Mouse (Mus musculus): ENCODE data around the gene Olfr1511.
A peak's percentile ranks its signal among the peaks of the same experiment; 100 is the strongest.
"Not testable (repeated sequence)": the region's sequence is repeated elsewhere in the genome, so short reads cannot be mapped to it uniquely, and the experiment has no call there.

Gene Olfr1511

GRCm38 (mm10) chr14:52397279-52397678 lies at the start of gene Olfr1511:
TSS of gene Olfr1511 (minus strand) at chr14:52397379.
- ATAC-seq (ENCODE audit: low TSS enrichment), result no peak

GRCm38 (mm10) chr14:52442690-52443089 lies 45.5 kb upstream of the Olfr1511 start, which contains the start of gene Olfr1509:
TSS of gene Olfr1509 (plus strand) at chr14:52442990.
- ATAC-seq (ENCODE audit: low TSS enrichment), result no peak

GRCm38 (mm10) chr14:52427686-52428085 lies 30.5 kb upstream of the Olfr1511 start:
- ATAC-seq (ENCODE audit: low TSS enrichment), result no peak

DNA sequence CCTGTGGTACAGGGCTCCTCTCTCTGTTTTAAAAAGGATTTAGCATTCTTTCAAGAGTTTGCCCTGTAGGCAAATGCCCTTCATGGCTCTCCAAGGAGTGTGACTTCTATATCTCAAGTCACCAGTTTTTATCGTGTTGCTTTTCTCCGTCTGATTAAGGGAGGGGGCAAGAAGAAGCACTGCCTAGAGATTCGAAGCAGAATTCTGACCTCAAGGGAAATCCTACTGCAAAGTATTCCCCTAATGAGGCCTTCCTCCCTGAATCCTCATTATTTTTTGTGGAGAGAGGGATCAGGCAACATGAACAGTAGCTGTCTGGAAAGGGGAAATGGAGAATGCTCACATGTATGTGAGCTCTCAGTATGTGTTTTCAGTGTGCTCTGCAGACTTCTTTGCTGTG lies 17.1 kb upstream of the Olfr1511 start, which contains the start of gene Olfr1510:
TSS of gene Olfr1510 (minus strand) at position 101 of the 400 bp plus-strand sequence.
- ATAC-seq (ENCODE audit: low TSS enrichment), result no peak

DNA sequence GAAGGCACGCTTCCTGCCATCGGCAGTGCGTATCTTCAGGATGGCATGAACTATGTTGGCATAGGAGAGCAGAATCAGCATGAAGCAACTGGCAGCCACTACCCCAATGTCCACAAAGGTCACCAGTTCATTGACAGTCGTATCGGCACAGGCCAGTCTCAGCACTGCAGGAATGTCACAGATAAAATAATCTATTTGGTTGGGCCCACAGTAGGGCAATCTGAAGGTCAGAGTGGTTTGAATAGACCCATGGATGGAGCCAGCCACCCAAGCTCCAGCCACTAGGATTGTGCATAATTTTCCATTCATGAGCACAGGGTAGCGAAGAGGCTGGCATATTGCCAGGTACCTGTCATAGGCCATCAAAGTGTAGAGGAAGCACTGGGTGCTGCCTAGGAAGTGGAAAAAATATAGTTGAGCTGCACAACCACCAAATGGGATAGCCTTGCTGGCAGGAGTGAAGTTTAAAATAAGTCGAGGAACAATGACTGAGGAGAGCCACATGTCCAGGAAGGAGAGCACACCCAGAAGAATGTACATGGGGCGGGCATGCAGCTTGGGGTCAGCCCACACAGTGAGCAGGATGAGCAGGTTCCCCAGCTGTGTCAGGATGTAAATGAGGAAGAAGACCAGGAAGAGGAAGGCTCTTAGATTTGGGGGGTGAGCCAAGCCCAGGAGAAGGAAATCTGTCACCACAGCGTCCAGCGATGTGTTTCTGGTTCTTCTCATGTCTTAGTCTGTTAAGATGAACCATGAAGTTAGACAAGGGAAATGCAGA lies 13.2 kb upstream of the Olfr1511 start:
- not testable (repeated sequence) for ATAC-seq (ENCODE audit: low TSS enrichment)

GRCm38 (mm10) chr14:52390084-52390848 lies 6.9 kb downstream of the Olfr1511 start:
- not testable (repeated sequence) for ATAC-seq (ENCODE audit: low TSS enrichment)

- no peak for ATAC-seq (ENCODE audit: low TSS enrichment)
These were observed 18.1 kb downstream of the Olfr1511 start, which contains the start of gene Olfr1512 for GRCm38 (mm10) chr14:52379068-52379467. TSS of gene Olfr1512 (minus strand) at chr14:52379168.

DNA sequence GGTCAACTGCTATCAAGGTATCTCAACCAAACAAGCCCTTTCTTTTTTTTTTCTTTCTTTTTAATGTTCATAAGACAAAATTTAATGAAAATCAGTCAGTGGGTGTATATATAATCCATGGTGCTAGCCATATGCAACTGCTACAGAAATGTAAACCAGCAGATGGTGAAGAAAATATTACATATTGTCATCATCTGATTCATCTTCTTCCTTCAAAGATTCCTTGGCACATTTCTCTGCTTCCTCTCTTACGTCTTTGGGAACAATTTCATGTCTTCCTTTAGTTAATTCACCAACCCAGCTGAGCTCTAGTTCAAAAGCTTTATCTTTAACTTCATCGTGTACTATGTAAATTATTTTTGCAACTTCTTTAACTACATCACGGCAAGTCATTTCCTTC lies 28.4 kb downstream of the Olfr1511 start:
- ATAC-seq (ENCODE audit: low TSS enrichment), result peak; percentile 85

- ATAC-seq (ENCODE audit: low TSS enrichment), result no peak
These were observed 40.9 kb downstream of the Olfr1511 start, which contains the start of gene Olfr1513 for GRCm38 (mm10) chr14:52356308-52356707. TSS of gene Olfr1513 (minus strand) at chr14:52356408.

Measured in frontal cortex, adult (tissue).